Mouse (Mus musculus) effector memory CD4-positive, alpha-beta T cell, adult 5 months (primary cell): ENCODE data around the gene Zfyve21. TPM values are rescaled to one million over a fixed set of nuclear protein-coding genes. Genes with fewer than 3 reads are reported as not detected.

Source experiments
- polyA plus RNA-seq: library from polyadenylated mRNA; unstranded; fragments of 100-300 nt; shearing (Covaris generic); gene quantifications from one replicate; pipeline ENCODE4 v1.2.1, GENCODE M21; 2017

The Zfyve21 gene
- 4.8 TPM for polyA plus RNA-seq

DNA sequence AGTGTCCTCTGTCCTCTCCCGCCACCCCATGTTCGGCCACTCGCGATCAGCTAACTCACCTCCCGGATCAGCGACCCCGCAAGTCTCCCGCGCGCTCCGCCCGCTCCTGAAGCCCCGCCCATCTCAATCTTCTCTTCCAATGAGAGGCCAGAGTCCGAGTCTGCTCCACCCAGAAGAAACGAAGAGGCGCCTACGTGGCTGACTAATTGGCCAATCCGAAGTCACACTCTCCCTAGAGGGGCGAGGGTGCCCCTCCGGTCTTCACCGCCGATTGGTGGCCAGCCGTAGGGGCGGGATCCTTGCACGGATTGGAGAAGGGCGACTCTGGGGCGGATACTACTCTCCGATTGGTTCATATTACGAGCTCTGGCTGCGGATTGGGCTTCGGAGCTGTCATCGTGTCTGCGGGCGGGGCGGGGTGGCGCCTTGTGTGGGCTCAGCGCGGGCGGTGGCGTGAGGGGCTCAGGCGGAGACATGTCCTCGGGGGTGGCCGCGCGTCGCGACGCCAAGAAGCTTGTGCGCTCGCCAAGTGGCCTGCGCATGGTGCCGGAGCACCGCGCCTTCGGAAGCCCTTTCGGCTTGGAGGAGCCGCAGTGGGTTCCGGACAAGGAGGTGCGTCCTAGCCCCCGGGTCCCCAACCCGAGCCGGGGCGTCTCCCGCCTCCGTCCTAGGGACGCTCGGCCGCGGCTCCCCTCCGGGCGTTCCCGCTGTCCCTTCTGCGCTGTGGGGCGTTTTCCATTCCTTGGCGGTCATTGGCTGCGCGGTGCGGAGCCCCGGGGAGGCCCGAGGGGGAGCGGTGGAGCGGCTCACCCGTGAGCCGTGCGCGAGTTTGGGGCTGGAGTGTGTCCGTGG lies at the start of gene Zfyve21, which contains the start of gene Xrcc3:
TSS of gene Zfyve21 (plus strand) at position 405 of the 852 bp plus-strand sequence.
TSS of gene Xrcc3 (minus strand) at position 108 of the 852 bp plus-strand sequence.

Other genes starting within 250 kb of the Zfyve21 start
- gene Mark3, start 239.6 kb upstream of the Zfyve21 start, polyA plus RNA-seq = 94.7 TPM
- 44.3 TPM for gene Ckb, start 141.8 kb upstream of the Zfyve21 start, polyA plus RNA-seq
- 12.0 TPM for gene Trmt61a, start 136.1 kb upstream of the Zfyve21 start, polyA plus RNA-seq
- 45.8 TPM for gene Bag5, start 100.9 kb upstream of the Zfyve21 start, polyA plus RNA-seq
- 31.7 TPM for gene Apopt1, start 100.9 kb upstream of the Zfyve21 start, polyA plus RNA-seq
- 33.2 TPM for gene Klc1, start 55.3 kb upstream of the Zfyve21 start, polyA plus RNA-seq
- 2.9 TPM for gene Xrcc3, start 297 bp upstream of the Zfyve21 start, polyA plus RNA-seq
- gene Ppp1r13b, start 93.9 kb downstream of the Zfyve21 start, polyA plus RNA-seq = 46.5 TPM
- 141 TPM for gene Atp5mpl, start 152.8 kb downstream of the Zfyve21 start, polyA plus RNA-seq
- not detected for gene Tdrd9, start 157.4 kb downstream of the Zfyve21 start, polyA plus RNA-seq
- not detected for gene Rd3l, start 167.1 kb downstream of the Zfyve21 start, polyA plus RNA-seq